Mouse (Mus musculus) olfactory bulb, adult 2 months (tissue): Measurements from ENCODE around the gene Dbn1. TPM values are rescaled to one million over a fixed set of nuclear protein-coding genes. Genes with fewer than 3 reads are reported as not detected.

Source experiments
- H3K27ac ChIP-seq: fragments of 200-500 bp; 2 replicates; pipeline ENCODE4 v1.5.1; 2012; ENCODE audit warnings: low read depth, low read length; ENCODE audit not compliant: insufficient read depth
- H3K4me1 ChIP-seq: fragments of 200-500 bp; 2 replicates; pipeline ENCODE4 v1.6.1; 2012; ENCODE audit warnings: low read length; ENCODE audit not compliant: control insufficient read depth, insufficient read depth
- H3K4me3 ChIP-seq: fragments of 200-500 bp; 2 replicates; pipeline ENCODE4 v1.5.1; 2012; ENCODE audit warnings: mild to moderate bottlenecking, low read depth, low read length, moderate library complexity; ENCODE audit not compliant: insufficient read depth
- CTCF ChIP-seq: fragments of 200-500 bp; IDR thresholded peaks from 2 replicates; pipeline ENCODE4 v1.5.1; 2012; ENCODE audit warnings: low read depth, mild to moderate bottlenecking, low read length, moderate library complexity; ENCODE audit not compliant: insufficient read depth
- POLR2A ChIP-seq: fragments of 200-500 bp; IDR thresholded peaks from 2 replicates; pipeline ENCODE4 v1.6.1; 2012; ENCODE audit warnings: mild to moderate bottlenecking, low read depth, low read length, moderate library complexity; ENCODE audit not compliant: insufficient read depth
- WGBS: fragments of 180-500 bp; shearing (Covaris S2); methylation state at CpG from one replicate; pipeline ENCODE4 v1.1.7; 2018; 5-methylcytosine and 5-hydroxymethylcytosine counted together
- polyA plus RNA-seq: library from polyadenylated mRNA; stranded (reverse); fragments of >200 nt; gene quantifications from 2 replicates; pipeline ENCODE4 v1.2.4, GENCODE M21; 2012; ENCODE audit warnings: low replicate concordance; ENCODE audit not compliant: missing spikeins, insufficient read depth, insufficient read length

Gene Dbn1
- polyA plus RNA-seq, 1 experiment = not detected

DNA sequence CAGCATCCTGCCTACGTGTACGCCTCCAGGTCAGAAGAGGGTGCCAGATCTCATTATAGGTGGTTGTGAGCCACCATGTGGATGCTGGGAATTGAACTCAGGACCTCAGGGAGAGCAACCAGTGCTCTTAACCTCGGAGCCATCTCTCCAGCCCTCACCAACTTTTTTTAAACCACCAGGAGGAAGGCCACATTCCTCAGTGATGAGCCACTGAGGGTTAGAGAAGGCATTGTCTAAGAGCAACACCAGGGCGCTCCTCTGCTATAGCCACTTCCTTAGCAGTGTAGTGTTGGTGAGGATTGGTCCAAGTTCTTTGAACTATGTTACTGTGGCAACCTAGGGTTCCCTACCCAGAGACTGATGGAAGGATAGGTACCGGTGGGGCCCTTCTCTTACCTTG is 12.2 kb downstream of the Dbn1 start:
- Histone ChIP-seq H3K4me1 (peaks cover 46% of the 10 kb centered on the region), H3K4me3 (no peak overlapping the region), H3K27ac (no peak overlapping the region)
- 87% methylated on average over 5 of the region's 5 CpGs for WGBS
- TF ChIP-seq CTCF (no peak), POLR2A (no peak)

DNA sequence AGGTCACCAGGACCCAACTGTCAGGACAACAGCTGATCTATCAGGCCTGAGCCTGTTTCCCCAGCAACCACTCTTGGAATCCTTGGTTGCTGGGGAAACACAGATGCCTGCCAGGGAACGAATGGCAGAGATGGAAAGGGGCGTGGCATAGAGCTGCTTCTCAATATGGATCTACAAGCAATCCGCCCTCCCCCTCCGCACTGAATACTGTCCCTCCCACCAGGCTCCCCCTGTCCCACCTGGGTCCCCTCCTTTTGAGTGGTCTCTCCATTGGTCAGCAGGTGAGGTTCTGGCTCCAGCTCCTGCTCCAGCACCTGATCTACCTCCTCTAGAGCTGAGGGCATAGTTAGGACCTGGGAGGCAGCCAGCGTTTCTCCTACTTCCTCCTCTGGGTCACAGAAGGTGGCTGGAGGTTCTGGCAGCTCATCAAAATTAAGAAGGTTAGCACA is 13.3 kb downstream of the Dbn1 start:
- Histone ChIP-seq H3K4me1 (peaks cover 51% of the 10 kb centered on the region), H3K27ac (0 out of 2 replicates have a peak overlapping the region, but pooled peaks have one; percentile 12), H3K4me3 (no peak overlapping the region)
- WGBS = 28% methylated on average over 5 of the region's 5 CpGs
- TF ChIP-seq POLR2A (no peak), CTCF (no peak)

DNA sequence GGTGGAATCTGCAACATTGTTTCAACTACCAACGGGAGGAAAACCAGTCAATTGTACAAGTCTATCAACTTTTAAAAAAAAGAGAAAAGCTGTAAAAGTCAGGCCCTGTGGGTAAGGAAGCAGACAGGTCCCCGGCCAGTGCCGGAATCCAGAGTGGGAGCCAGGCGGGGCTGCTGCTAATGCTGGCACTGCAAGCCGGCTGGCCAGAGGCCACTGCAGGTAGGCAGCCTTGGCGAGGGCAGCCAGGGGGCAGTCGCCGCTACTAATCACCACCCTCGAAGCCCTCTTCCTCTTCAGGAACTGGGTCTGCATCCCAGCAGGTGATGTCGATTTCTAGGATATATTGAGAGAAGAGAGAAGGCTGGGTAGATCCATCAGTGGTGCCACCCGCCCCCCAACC is 13.9 kb downstream of the Dbn1 start:
- no peak overlapping the region for H3K4me3 ChIP-seq
- TF ChIP-seq POLR2A (no peak), CTCF (no peak)
- H3K27ac ChIP-seq = peak overlapping the region; percentile 8; the same call in 1 of the 2 replicates
- H3K4me1 ChIP-seq = peaks cover 58% of the 10 kb centered on the region
- WGBS = 32% methylated on average over 11 of the region's 11 CpGs

DNA sequence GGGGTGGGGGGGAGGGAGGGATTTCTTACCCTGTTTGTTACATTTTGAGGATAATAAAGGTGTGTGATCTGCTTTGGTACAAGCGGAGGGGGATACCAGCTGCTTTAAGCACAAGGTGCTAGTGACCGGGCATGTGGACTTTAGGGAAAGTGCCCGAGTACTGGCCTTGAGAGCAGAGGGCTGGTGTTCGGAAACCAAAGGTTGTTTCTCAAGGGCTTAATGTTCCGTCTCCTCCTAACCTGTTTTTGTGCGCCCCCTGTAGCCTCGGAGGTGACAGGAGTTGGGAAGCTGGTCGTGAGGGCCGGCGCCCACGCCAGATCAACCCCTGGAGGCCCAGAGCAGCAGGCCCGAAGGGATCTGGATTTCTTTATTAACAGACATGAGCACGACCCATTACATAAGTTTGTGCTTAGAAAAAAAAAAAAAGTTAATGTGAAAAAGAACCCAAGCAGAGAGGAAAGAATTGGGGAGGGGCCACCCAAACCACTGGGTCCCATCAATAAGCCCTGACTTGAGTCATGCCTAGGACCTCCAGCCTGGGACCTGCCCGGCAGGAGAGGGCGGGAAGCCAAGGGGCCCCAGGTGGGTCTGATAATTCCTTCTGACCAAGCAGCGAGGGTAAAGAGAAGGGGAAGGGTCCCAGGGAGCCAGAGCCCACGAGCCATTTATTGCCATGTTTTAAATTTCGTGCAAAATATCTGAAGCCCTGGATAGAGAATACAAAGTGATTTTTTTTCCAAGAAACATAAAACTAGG is 14.7 kb downstream of the Dbn1 start:
- no peak overlapping the region for H3K27ac ChIP-seq
- 35% methylated on average over 18 of the region's 18 CpGs for WGBS

DNA sequence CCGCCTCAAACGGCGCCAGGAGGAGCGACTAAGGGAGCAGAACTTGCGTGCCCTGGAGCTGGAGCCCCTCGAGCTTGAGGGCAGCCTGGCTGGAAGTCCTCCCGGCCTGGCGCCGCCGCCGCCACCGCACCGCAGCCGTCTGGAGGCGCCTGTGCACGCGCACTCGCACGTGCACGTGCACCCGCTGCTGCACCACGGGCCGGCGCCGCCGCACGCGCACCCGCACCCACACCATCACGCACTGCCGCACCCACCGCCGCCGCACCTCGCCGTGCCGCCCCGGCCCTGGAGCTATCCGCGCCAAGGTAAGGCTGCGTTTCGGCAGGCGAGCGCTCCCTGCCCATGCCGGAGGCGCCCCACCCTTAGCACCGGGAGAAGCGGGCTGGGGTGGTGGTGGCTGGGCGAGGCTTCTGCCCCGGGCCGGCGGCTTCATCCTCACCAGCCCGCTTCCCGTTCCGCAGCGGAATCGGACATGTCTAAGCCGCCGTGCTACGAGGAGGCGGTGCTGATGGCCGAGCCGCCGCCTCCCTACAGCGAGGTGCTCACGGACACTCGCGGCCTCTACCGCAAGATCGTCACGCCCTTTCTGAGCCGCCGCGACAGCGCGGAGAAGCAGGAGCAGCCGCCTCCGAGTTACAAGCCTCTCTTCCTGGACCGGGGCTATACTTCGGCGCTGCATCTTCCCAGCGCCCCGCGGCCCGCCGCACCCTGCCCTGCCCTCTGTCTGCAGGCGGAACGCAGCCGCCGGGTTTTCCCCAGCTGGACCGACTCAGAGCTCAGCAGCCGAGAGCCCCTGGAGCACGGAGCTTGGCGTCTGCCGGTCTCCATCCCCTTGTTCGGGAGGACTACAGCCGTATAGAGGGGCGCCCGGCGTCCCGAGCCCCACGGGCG is 15.5 kb downstream of the Dbn1 start:
- TF ChIP-seq POLR2A (0 out of 2 replicates have a peak, but pooled peaks have one; percentile 36), CTCF (no peak; the same call in 1 of the 2 replicates)
- peak overlapping the region; percentile 41 for H3K27ac ChIP-seq
- WGBS = 2% methylated on average over 103 of the region's 103 CpGs
- H3K4me3 ChIP-seq = peak overlapping the region; percentile 50
- H3K4me1 ChIP-seq = peaks cover 65% of the 10 kb centered on the region

More for the DNA sequence above, 14.7 kb downstream of the Dbn1 start:
- peaks cover 63% of the 10 kb centered on the region for H3K4me1 ChIP-seq
- peak overlapping the region; percentile 50; the same call in 1 of the 2 replicates for H3K4me3 ChIP-seq
- TF ChIP-seq POLR2A (no peak), CTCF (no peak)

DNA sequence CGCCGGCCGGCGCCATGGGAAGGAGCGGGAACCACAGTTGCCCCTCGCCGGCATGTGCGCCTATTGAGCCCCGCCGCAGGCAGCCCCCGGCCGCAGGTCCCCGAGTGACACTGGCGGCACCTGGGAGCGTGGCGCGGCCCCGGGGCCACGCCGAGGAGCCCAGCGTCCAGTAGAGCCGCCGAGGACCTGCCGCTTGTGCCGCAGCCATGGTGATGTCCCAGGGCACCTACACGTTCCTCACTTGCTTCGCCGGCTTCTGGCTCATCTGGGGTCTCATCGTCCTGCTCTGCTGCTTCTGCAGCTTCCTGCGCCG is 16.1 kb downstream of the Dbn1 start:
- peak overlapping the region; percentile 41 for H3K27ac ChIP-seq
- H3K4me3 ChIP-seq = peak overlapping the region; percentile 50
- WGBS = under 1% methylated on average over 31 of the region's 31 CpGs
- H3K4me1 ChIP-seq = peaks cover 70% of the 10 kb centered on the region
- TF ChIP-seq POLR2A (no peak), CTCF (no peak)

DNA sequence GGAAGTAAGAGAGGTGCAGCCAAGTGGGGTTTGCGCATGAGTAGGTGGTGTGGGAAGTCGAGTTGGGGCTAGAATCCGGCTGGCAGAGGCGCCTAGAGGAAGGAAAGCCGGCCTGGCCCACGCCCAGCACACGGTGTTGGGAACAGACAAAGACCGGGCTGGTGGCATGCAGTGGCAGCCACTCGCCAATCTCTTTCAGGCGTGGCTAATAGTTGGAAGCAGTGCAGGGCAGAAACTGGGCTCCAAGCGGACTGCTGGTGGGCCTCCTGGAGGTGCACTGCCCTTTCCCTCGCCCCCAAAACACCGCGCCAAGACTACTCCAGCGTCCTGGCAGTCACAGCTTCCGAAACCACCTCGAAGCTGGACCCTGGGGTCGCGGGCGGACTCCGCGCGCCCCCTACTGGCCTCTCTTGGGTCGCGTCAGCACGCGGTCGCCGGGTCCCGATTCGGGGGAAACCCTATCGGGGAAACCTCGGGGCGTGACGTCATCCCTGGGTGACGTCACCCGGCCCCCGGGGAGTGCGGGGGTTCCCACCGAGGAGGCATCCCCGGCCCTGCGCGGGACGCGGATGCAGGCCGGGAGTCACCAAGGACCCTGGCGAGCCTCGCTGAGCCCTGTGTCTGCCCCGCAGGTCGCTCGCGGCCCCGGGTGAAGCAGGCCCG is 16.6 kb downstream of the Dbn1 start:
- under 1% methylated on average over 54 of the region's 54 CpGs for WGBS
- Histone ChIP-seq H3K27ac (peak overlapping the region; percentile 50), H3K4me1 (peaks cover 73% of the 10 kb centered on the region), H3K4me3 (peak overlapping the region; percentile 50)
- no peak for TF ChIP-seq POLR2A
- peak; percentile 98 for TF ChIP-seq CTCF

DNA sequence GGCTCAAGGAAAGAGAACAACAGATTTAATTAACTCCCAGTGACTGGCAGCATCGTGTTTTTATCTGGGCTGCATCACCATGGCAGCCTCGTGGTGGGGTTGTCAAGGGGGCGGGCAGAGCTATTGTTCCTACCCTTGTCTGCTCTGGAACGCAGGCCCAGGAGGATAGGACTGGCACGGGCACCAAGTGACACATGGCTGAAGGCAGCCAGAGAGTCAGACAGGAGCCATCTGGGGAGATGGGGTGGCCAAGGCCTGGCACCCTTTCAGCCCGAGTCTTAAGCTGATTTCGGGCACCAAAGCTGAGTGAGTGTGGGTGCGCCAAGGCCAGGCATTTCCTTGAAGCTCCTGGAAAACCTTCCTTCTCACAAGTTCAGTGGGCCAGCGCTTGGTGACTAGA is 17.5 kb downstream of the Dbn1 start:
- peaks cover 79% of the 10 kb centered on the region for H3K4me1 ChIP-seq
- 16% methylated on average over 9 of the region's 9 CpGs for WGBS
- H3K4me3 ChIP-seq = no peak overlapping the region
- TF ChIP-seq POLR2A (no peak), CTCF (no peak)
- H3K27ac ChIP-seq = peak overlapping the region; percentile 36; the same call in 1 of the 2 replicates
